Mouse (Mus musculus) thymus, adult 2 months (tissue): Measurements from ENCODE around the gene Neurl4.

Source experiments
- CTCF ChIP-seq: fragments of 200-500 bp; IDR thresholded peaks from 2 replicates; pipeline ENCODE4 v1.5.1; 2012; ENCODE audit warnings: mild to moderate bottlenecking, control low read depth, low read length, moderate library complexity, borderline replicate concordance; ENCODE audit not compliant: control insufficient read depth, poor library complexity, insufficient read depth; ENCODE audit errors: extremely low read depth
- POLR2A ChIP-seq: fragments of 200-500 bp; IDR thresholded peaks from 2 replicates; pipeline ENCODE4 v1.6.1; 2012; ENCODE audit warnings: mild to moderate bottlenecking, low read length, control low read depth, moderate library complexity; ENCODE audit not compliant: control insufficient read depth, poor library complexity, insufficient read depth; ENCODE audit errors: extremely low read depth

DNA sequence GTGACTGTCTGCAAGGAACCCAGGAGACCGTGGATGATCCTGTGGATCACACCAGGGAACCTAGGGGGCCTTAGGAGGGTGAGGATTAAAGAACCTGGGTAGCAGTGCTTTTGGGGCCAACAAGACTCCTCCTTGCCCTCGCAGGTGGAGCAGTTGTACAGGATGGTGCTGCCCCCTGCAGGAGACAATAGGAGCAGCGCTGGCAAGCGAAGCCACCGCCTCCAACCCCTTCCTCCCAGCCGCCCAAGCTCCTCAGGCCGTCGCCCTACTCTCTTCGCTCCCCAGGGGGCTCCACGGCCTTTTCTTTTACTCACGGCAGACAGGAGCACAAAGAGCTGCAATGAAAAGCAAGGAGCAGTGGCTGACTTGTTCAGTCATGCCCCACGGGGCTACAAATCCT, 24.0 kb upstream of the Neurl4 start:
- TF ChIP-seq CTCF (peak; percentile 91), POLR2A (no peak)
